Mouse (Mus musculus) intestine, embryonic 15.5 days (tissue): Measurements from ENCODE around the gene Paqr5. TPM values are rescaled to one million over a fixed set of nuclear protein-coding genes. Genes with fewer than 3 reads are reported as not detected.

Experiments
- ATAC-seq: fragments of 200-750 bp; cut with Nextera tagmentation; 2 replicates; pipeline ENCODE4 v1.8.0; 2017; ENCODE audit warnings: moderate TSS enrichment, moderate library complexity
- H3K27ac ChIP-seq: fragments of 300-500 bp; sonication (generic); 2 replicates; pipeline ENCODE4 v1.5.1; 2015; ENCODE audit warnings: mild to moderate bottlenecking, inconsistent platforms
- H3K27me3 ChIP-seq: fragments of 300-500 bp; sonication (generic); replicated peaks from 2 replicates; pipeline ENCODE4 v1.6.1; 2015; ENCODE audit warnings: inconsistent platforms
- H3K36me3 ChIP-seq: fragments of 300-500 bp; sonication (generic); 2 replicates; pipeline ENCODE4 v1.6.1; 2015; ENCODE audit warnings: inconsistent platforms
- H3K4me1 ChIP-seq: fragments of 300-500 bp; sonication (generic); replicated peaks from 2 replicates; pipeline ENCODE4 v1.6.1; 2015; ENCODE audit warnings: inconsistent platforms
- H3K4me2 ChIP-seq: fragments of 300-500 bp; sonication (generic); replicated peaks from 2 replicates; pipeline ENCODE4 v1.6.1; 2015; ENCODE audit warnings: mild to moderate bottlenecking, inconsistent platforms
- H3K4me3 ChIP-seq: fragments of 300-500 bp; sonication (generic); replicated peaks from 2 replicates; pipeline ENCODE4 v1.5.1; 2015; ENCODE audit warnings: inconsistent platforms
- H3K9ac ChIP-seq: fragments of 300-500 bp; sonication (generic); 2 replicates; pipeline ENCODE4 v1.6.1; 2015; ENCODE audit warnings: inconsistent platforms
- H3K9me3 ChIP-seq: fragments of 300-500 bp; sonication (generic); 2 replicates; pipeline ENCODE4 v1.6.1; 2016; ENCODE audit warnings: inconsistent platforms
- WGBS: fragments of 180-500 bp; shearing (Covaris S2); methylation state at CpG from one replicate; pipeline ENCODE4 v1.1.7; 2015; 5-methylcytosine and 5-hydroxymethylcytosine counted together
- polyA plus RNA-seq: library from polyadenylated mRNA; unstranded; fragments of >200 nt; fragmentation: Nextera tagmentation; extraction: Ambion mirVana; gene quantifications from 2 replicates; pipeline ENCODE4 v1.2.1, GENCODE M21; 2015

Gene Paqr5
- polyA plus RNA-seq, 1 experiment from 2014 or later, result 7.6 TPM

- Histone ChIP-seq H3K4me1 (peaks cover 8% of the 10 kb centered on the region; the same call in 1 of the 2 replicates), H3K4me2 (peak within 1 kb of the TSS; percentile 82), H3K36me3 (peaks cover 20% of the 10 kb centered on the region; the same call in 1 of the 2 replicates), H3K27me3 (no peaks in the 10 kb centered on the region), H3K4me3 (peak within 1 kb of the TSS; percentile 83), H3K27ac (peak within 1 kb of the TSS; percentile 97), H3K9ac (peak within 1 kb of the TSS; percentile 73), H3K9me3 (no peaks in the 10 kb centered on the region)
- peak; percentile 96 for ATAC-seq
- under 1% methylated on average over 70 of the region's 70 CpGs for WGBS
Measured at GRCm38 (mm10) chr9:61914203-61914916, 112.3 kb downstream of the Paqr5 start, which contains the start of gene Rplp1. Gene Rplp1, minus strand, starts transcription at chr9:61914542.

- WGBS, result 62% methylated on average over 6 of the region's 6 CpGs
- Histone ChIP-seq H3K4me1 (peaks cover 8% of the 10 kb centered on the region; the same call in 1 of the 2 replicates), H3K36me3 (peaks cover 12% of the 10 kb centered on the region; the same call in 1 of the 2 replicates), H3K4me2 (no peak overlapping the region), H3K27ac (no peak overlapping the region), H3K4me3 (no peak overlapping the region), H3K9ac (no peak overlapping the region), H3K27me3 (no peaks in the 10 kb centered on the region), H3K9me3 (no peaks in the 10 kb centered on the region)
- no peak for ATAC-seq
Measured at GRCm38 (mm10) chr9:61911300-61912128, 115.1 kb downstream of the Paqr5 start.

- H3K4me2 ChIP-seq, result no peak overlapping the region
- peaks cover 8% of the 10 kb centered on the region; the same call in 1 of the 2 replicates for H3K4me1 ChIP-seq
- H3K9me3 ChIP-seq, result no peaks in the 10 kb centered on the region
- H3K9ac ChIP-seq, result no peak overlapping the region
- H3K27ac ChIP-seq, result no peak overlapping the region
- no peaks in the 10 kb centered on the region for H3K27me3 ChIP-seq
- WGBS, result 41% methylated on average over 20 of the region's 20 CpGs
- ATAC-seq, result no peak
- no peak overlapping the region for H3K4me3 ChIP-seq
- H3K36me3 ChIP-seq, result peaks cover 12% of the 10 kb centered on the region; the same call in 1 of the 2 replicates
Measured at GRCm38 (mm10) chr9:61910526-61911256, 116.0 kb downstream of the Paqr5 start.

- H3K4me1 ChIP-seq, result peaks cover 12% of the 10 kb centered on the region; the same call in 1 of the 2 replicates
- H3K36me3 ChIP-seq, result peaks cover 12% of the 10 kb centered on the region; the same call in 1 of the 2 replicates
- no peaks in the 10 kb centered on the region for H3K27me3 ChIP-seq
- no peak overlapping the region for H3K27ac ChIP-seq
- no peak for ATAC-seq
- no peak overlapping the region for H3K4me2 ChIP-seq
- no peak overlapping the region for H3K9ac ChIP-seq
- 84% methylated on average over 1 of the region's 1 CpGs for WGBS
- no peaks in the 10 kb centered on the region for H3K9me3 ChIP-seq
- no peak overlapping the region for H3K4me3 ChIP-seq
Measured at GRCm38 (mm10) chr9:61909633-61910032, 117.0 kb downstream of the Paqr5 start.

GRCm38 (mm10) chr9:61908832-61909407, 117.7 kb downstream of the Paqr5 start:
- 90% methylated on average over 11 of the region's 11 CpGs for WGBS
- H3K9me3 ChIP-seq, result no peaks in the 10 kb centered on the region
- H3K27ac ChIP-seq, result no peak overlapping the region
- H3K27me3 ChIP-seq, result no peaks in the 10 kb centered on the region
- H3K4me2 ChIP-seq, result no peak overlapping the region
- peaks cover 12% of the 10 kb centered on the region; the same call in 1 of the 2 replicates for H3K36me3 ChIP-seq
- no peak for ATAC-seq
- peaks cover 17% of the 10 kb centered on the region for H3K4me1 ChIP-seq
- no peak overlapping the region for H3K9ac ChIP-seq
- H3K4me3 ChIP-seq, result no peak overlapping the region

GRCm38 (mm10) chr9:61908341-61908740, 118.3 kb downstream of the Paqr5 start:
- H3K4me3 ChIP-seq, result no peak overlapping the region
- H3K27ac ChIP-seq, result no peak overlapping the region
- no peak overlapping the region for H3K9ac ChIP-seq
- no peaks in the 10 kb centered on the region for H3K27me3 ChIP-seq
- H3K9me3 ChIP-seq, result no peaks in the 10 kb centered on the region
- ATAC-seq, result no peak
- H3K4me2 ChIP-seq, result no peak overlapping the region
- peaks cover 12% of the 10 kb centered on the region; the same call in 1 of the 2 replicates for H3K36me3 ChIP-seq
- peaks cover 15% of the 10 kb centered on the region for H3K4me1 ChIP-seq
- 73% methylated on average over 3 of the region's 3 CpGs for WGBS

GRCm38 (mm10) chr9:61907621-61908295, 118.9 kb downstream of the Paqr5 start:
- peaks cover 13% of the 10 kb centered on the region; the same call in 1 of the 2 replicates for H3K4me1 ChIP-seq

GRCm38 (mm10) chr9:61906912-61907311, 119.7 kb downstream of the Paqr5 start:
- Histone ChIP-seq H3K4me3 (no peak overlapping the region), H3K27ac (no peak overlapping the region), H3K4me1 (peaks cover 9% of the 10 kb centered on the region; the same call in 1 of the 2 replicates), H3K27me3 (no peaks in the 10 kb centered on the region), H3K9me3 (no peaks in the 10 kb centered on the region), H3K4me2 (no peak overlapping the region), H3K9ac (no peak overlapping the region), H3K36me3 (peaks cover 4% of the 10 kb centered on the region; the same call in 1 of the 2 replicates)
- WGBS, result 63% methylated on average over 10 of the region's 10 CpGs
- no peak for ATAC-seq

More at GRCm38 (mm10) chr9:61907621-61908295, 118.9 kb downstream of the Paqr5 start:
- Histone ChIP-seq H3K9me3 (no peaks in the 10 kb centered on the region), H3K27ac (no peak overlapping the region), H3K36me3 (peaks cover 12% of the 10 kb centered on the region; the same call in 1 of the 2 replicates), H3K27me3 (no peaks in the 10 kb centered on the region), H3K4me2 (no peak overlapping the region), H3K9ac (no peak overlapping the region), H3K4me3 (no peak overlapping the region)
- 86% methylated on average over 4 of the region's 4 CpGs for WGBS
- no peak for ATAC-seq

- H3K4me2 ChIP-seq, result no peak overlapping the region
- H3K4me1 ChIP-seq, result peaks cover 8% of the 10 kb centered on the region; the same call in 1 of the 2 replicates
- no peak overlapping the region for H3K4me3 ChIP-seq
- ATAC-seq, result no peak
- H3K9ac ChIP-seq, result no peak overlapping the region
- H3K27ac ChIP-seq, result no peak overlapping the region
- H3K27me3 ChIP-seq, result 0 out of 2 replicates have a peak, but pooled peaks cover 4% of the 10 kb centered on the region
- H3K36me3 ChIP-seq, result no peaks in the 10 kb centered on the region
- H3K9me3 ChIP-seq, result no peaks in the 10 kb centered on the region
- 77% methylated on average over 5 of the region's 5 CpGs for WGBS
Measured at GRCm38 (mm10) chr9:61905576-61905975, 121.1 kb downstream of the Paqr5 start.

- WGBS, result 20% methylated on average over 7 of the region's 7 CpGs
- H3K36me3 ChIP-seq, result no peaks in the 10 kb centered on the region
- no peak overlapping the region for H3K4me3 ChIP-seq
- peaks cover 8% of the 10 kb centered on the region; the same call in 1 of the 2 replicates for H3K4me1 ChIP-seq
- no peaks in the 10 kb centered on the region for H3K9me3 ChIP-seq
- H3K27ac ChIP-seq, result 0 out of 2 replicates have a peak overlapping the region, but pooled peaks have one; percentile 64
- no peak for ATAC-seq
- H3K9ac ChIP-seq, result no peak overlapping the region
- H3K27me3 ChIP-seq, result peaks cover 8% of the 10 kb centered on the region; the same call in 1 of the 2 replicates
- H3K4me2 ChIP-seq, result no peak overlapping the region; the same call in 1 of the 2 replicates
Measured at GRCm38 (mm10) chr9:61904201-61904600, 122.5 kb downstream of the Paqr5 start.
